Mouse (Mus musculus): ENCODE results near the gene Golm1.

Gene Golm1

GRCm38 (mm10) chr13:59676316-59677229 is 962 bp upstream of the Golm1 start:
- no peak for DNase-seq (ENCODE audit: low spot score)

DNA sequence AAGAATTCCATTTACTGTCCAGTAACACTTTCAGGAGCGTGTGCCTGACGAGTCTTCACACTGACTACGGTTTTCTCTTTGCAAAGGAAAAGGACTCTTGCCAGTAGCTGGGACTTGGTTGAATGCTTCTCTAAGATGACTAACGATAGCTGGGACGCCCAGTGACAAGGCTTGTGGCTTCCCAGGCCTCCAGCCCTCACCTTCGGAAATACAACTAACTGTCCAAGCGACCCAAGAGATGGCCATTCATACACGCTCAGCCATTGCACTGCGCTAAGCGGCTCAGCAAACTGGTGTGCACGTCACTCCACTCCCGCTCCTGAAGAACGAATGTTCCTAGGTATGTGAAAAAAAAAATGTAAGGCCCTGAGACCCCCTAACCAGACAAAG is 855 bp downstream of the Golm1 start:
- DNase-seq (ENCODE audit: low spot score) = no peak

- no peak for DNase-seq (ENCODE audit: low spot score)
Measured at GRCm38 (mm10) chr13:59674215-59674614, 1.4 kb downstream of the Golm1 start.

DNA sequence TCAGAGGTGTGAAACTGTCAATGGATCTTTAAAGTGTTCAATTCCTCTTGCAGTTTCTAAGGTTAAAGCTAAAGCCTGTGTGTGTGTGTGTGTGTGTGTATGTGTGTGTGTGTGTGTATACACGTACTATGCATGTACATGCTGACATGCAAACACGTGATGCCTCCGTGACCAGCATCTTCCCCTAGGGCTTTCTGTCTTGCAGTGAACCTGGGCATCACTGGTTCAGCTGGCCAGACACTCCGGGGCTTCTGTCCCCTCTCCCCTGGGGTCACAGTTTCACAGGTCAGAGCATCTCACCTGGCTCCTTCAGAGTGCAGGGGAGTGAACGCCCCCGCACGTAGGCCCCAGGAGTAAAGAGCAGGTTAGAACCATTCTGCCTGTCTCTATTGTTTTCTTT is 2.0 kb downstream of the Golm1 start:
- DNase-seq (ENCODE audit: low spot score) = no peak

DNA sequence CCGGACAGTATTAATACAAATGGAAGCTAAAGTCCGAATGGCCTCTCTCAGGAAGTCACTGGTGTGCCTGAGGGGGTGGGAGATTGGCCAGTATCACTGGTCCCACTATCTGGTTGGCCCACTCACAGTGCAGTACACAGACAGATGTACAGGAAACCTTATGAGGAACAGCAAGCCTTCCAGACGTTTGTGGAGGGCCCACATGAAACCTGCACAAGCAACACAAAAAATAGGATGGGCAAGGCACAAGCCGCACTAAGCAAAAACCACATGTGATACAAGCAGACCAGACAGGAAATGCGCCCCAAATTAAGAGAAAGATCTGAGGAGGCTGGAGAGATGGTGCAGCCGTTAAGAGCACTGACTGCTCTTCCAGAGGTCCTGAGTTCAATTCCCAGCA is 3.4 kb downstream of the Golm1 start:
- no peak for DNase-seq (ENCODE audit: low spot score)

- no peak for DNase-seq (ENCODE audit: low spot score)
Measured at GRCm38 (mm10) chr13:59671521-59671920, 4.1 kb downstream of the Golm1 start.

GRCm38 (mm10) chr13:59669946-59670345 is 5.7 kb downstream of the Golm1 start:
- DNase-seq (ENCODE audit: low spot score) = no peak

- no peak for DNase-seq (ENCODE audit: low spot score)
Measured at GRCm38 (mm10) chr13:59668501-59669093, 7.0 kb downstream of the Golm1 start.

DNA sequence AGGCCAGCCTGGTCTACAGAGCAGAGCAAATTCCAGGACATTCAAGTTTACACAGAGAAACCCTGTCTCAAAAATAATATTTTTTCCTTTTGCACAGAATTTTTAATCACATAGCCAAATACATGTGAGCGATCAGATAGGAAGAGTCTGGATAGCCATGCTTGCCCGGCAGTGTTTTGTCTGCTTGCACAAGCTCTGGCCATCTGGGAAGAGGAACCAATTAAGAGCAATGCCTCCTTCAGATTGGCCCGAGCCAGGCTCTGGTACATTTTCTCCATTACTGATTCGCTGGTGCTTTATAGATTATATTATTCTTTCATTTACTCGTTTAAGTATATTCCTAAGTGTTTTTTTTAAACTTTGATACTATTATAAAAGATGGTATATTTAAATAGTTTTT is 7.8 kb downstream of the Golm1 start:
- DNase-seq (ENCODE audit: low spot score) = no peak

DNA sequence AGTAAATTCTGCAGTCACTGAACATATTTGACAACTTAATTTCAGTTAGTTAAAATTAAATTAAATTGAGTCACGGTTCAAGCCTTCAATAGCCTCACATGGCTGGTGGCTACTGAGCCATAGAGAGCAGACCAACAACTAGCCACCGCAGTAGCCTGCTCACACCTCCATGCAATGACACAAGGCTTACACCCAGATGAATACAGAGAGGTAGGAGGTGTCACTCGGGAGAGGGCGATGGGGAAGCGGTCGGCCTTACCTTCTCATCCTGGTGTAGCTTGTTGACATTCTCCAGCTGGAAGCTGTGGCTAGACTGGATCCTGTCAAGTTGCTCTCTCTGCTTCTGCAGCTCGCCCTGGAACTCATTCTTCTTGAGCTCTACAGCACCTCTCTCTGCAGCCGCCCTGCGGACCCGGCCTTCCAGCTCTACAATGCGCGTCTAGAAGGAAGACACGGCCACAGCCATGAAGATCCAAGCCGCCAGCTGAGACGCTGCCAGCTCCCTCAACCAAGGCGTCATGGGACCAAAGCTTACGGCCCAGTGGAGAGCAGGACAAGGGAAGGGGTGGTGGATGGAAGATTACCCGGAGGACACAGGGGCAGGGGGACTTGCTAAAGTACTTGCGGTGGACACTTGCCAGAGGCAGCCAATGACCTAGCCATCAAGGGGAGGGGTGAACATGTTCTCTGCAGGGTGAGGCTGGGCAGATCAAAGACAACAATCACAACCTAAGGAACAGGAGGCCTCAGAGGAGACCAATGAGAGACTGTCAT is 11.5 kb downstream of the Golm1 start:
- DNase-seq (ENCODE audit: low spot score) = no peak

- no peak for DNase-seq (ENCODE audit: low spot score)
Measured at GRCm38 (mm10) chr13:59661966-59662365, 13.6 kb downstream of the Golm1 start.

- no peak for DNase-seq (ENCODE audit: low spot score)
Measured at GRCm38 (mm10) chr13:59661387-59661786, 14.2 kb downstream of the Golm1 start.

DNA sequence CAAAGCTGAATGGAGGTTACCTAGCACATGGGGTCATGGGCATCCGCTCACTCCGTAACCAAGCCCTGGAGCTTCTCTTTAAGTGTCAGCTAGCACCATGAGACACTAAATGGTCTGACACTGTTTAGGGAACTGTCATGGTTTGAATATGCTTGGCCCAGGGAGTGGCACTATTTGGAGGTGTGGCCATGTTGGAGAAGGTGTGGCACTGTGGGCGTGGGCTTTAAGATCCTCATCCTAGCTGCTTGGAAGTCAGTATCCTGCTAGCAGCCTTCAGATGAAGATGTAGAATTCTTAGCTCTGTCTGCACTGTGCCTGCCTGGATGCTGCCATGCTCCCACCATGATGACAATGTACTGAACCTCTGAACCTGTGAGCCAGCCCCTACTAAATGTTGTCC is 15.2 kb downstream of the Golm1 start:
- DNase-seq (ENCODE audit: low spot score) = no peak

DNA sequence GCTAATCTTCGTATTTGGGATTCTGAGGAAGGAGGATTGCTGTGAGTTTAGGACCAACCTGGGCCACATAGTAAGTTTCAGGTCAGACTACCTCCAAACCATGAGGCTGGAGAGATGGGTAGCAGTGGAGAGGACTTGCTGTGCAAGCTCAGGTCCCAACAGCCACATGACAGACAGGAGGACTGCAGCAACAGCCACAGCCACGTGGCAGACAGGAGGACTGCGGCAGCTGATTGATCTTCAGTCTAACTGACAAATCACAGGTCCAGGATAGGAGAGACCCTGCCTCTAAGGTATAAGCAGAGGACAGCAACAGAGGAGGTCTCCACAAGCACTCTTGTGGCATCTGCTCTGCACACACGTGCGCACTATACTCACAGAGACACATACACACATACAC is 17.8 kb downstream of the Golm1 start:
- DNase-seq (ENCODE audit: low spot score) = no peak

- no peak for DNase-seq (ENCODE audit: low spot score)
Measured at GRCm38 (mm10) chr13:59656975-59657388, 18.6 kb downstream of the Golm1 start.

- DNase-seq (ENCODE audit: low spot score) = no peak
Measured at GRCm38 (mm10) chr13:59656316-59656832, 19.2 kb downstream of the Golm1 start.

DNA sequence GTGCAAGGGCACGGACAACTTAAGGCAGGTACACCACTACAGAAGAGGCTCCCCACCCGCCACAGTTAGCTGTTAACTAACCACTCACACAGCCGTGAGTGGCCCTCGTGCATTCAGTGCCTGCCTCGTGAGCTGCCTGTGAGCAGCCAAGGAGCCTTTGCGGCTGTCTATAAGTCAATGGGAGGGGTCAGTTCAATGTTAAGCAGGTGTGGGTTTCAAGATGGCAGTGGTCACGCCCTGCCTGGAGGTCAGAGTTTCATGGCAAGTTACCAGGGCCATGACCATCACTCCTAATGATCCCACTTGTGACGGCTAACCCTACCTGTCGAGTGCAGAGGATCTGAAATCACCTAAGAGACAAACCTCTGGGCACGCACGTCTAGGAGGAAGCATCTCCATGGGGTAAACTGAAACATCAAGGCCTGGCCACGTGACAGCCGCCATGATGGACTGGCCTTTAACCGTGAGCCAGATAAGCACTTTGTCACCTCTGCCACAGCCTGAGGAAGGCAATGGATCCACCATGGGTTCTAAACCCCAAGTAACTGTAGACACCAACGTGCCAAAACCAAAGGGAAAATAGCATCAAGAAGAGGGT is 19.8 kb downstream of the Golm1 start:
- DNase-seq (ENCODE audit: low spot score) = no peak

GRCm38 (mm10) chr13:59654465-59654864 is 21.1 kb downstream of the Golm1 start:
- DNase-seq (ENCODE audit: low spot score) = no peak

- DNase-seq (ENCODE audit: low spot score) = no peak
Measured at GRCm38 (mm10) chr13:59653136-59653535, 22.5 kb downstream of the Golm1 start.

DNA sequence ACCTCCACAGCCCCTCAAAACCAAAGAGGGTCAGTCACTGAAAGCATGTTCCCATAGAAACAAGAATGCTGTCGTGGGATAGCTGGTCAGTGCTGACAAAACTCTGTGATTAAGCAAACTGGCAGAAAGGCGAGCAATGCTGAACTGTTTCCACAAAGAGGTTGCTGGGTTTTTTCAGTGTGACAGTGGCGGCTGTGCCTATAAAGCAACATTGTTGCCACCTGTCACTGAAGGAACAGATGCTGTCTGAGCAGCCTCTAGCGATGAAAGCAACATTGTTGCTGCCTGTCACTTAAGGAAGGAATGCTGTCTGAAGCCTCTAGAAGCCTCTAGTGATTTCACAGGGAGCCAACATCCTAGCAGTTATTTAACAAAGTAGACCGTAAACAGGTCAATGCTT is 23.0 kb downstream of the Golm1 start:
- DNase-seq (ENCODE audit: low spot score) = no peak

- DNase-seq (ENCODE audit: low spot score) = no peak
Measured at GRCm38 (mm10) chr13:59649781-59650180, 25.8 kb downstream of the Golm1 start.

- DNase-seq (ENCODE audit: low spot score) = no peak
Measured at GRCm38 (mm10) chr13:59648598-59648997, 27.0 kb downstream of the Golm1 start.
